Mouse (Mus musculus) CH12.LX (cell line): ENCODE data around the gene Tpst1. TPM values are rescaled to one million over a fixed set of nuclear protein-coding genes. Genes with fewer than 3 reads are reported as not detected.
A peak's percentile ranks its signal among the peaks of the same experiment; 100 is the strongest.

Experiments used
- DNase-seq: peaks from one replicate; pipeline ENCODE4 v3.0.0-alpha.2; 2013; ENCODE audit errors: extremely low read depth
- H3K27ac ChIP-seq: 2 replicates; pipeline ENCODE4 v1.5.1; 2012; ENCODE audit warnings: low read depth, mild to moderate bottlenecking, control low read depth, moderate library complexity; ENCODE audit not compliant: insufficient read depth
- H3K27me3 ChIP-seq: replicated peaks from 2 replicates; pipeline ENCODE3; 2012; ENCODE audit warnings: inconsistent platforms
- H3K36me3 ChIP-seq, 2 experiments: replicated peaks in 1 of 2; 2 replicates each; pipeline versions ENCODE3 to v1.6.1; 2012; ENCODE audit warnings: inconsistent platforms in 1 of 2, low read length in 1 of 2, mild to moderate bottlenecking in 1 of 2, mixed read lengths in 1 of 2, moderate library complexity in 1 of 2; ENCODE audit not compliant: control insufficient read depth in 1 of 2, insufficient read depth in 1 of 2
- H3K4me1 ChIP-seq, 2 experiments: 2 replicates each; pipeline ENCODE4 v1.6.1; 2012; ENCODE audit warnings: inconsistent platforms in 1 of 2, moderate library complexity in 1 of 2; ENCODE audit not compliant: insufficient read depth in 2 of 2, control insufficient read depth in 1 of 2
- H3K4me2 ChIP-seq: 2 replicates; pipeline ENCODE4 v1.6.1; 2012; ENCODE audit warnings: low read depth, mild to moderate bottlenecking, control low read depth; ENCODE audit not compliant: poor library complexity, insufficient read depth, severe bottlenecking
- H3K4me3 ChIP-seq, 3 experiments: fragments of 150-350 bp in 1 of 3; sonication (generic) in 1 of 3; replicated peaks in 1 of 3; 2 replicates each; pipeline versions ENCODE3 to v1.5.1; 2011 to 2012; ENCODE audit warnings: low read depth in 2 of 3, low read length in 2 of 3, mild to moderate bottlenecking in 2 of 3, moderate library complexity in 2 of 3, control low read depth in 1 of 3, improper control_type of control experiment in 1 of 3, inconsistent platforms in 1 of 3, mixed read lengths in 1 of 3; ENCODE audit not compliant: poor library complexity in 1 of 3
- H3K79me2 ChIP-seq: replicated peaks from 2 replicates; pipeline ENCODE4 v1.6.1; 2012; ENCODE audit warnings: mild to moderate bottlenecking, moderate library complexity; ENCODE audit not compliant: control insufficient read depth, poor library complexity, insufficient read depth, severe bottlenecking; ENCODE audit errors: extremely low read depth
- H3K9ac ChIP-seq: 2 replicates; pipeline ENCODE4 v1.6.1; 2012; ENCODE audit warnings: low read depth, mild to moderate bottlenecking, control low read depth, moderate library complexity; ENCODE audit not compliant: insufficient read depth
- H3K9me3 ChIP-seq: replicated peaks from 2 replicates; pipeline ENCODE3; 2012; ENCODE audit warnings: low read length, inconsistent platforms, mixed read lengths
- BHLHE40 ChIP-seq: IDR thresholded peaks from 2 replicates; pipeline ENCODE4 v1.6.1; 2011; ENCODE audit warnings: mild to moderate bottlenecking, low read depth, low read length, improper control_type of control experiment
- CHD1 ChIP-seq: IDR thresholded peaks from 2 replicates; pipeline ENCODE4 v1.6.1; 2012; ENCODE audit warnings: low read depth, low read length, improper control_type of control experiment, inconsistent platforms
- CHD2 ChIP-seq: IDR thresholded peaks from 2 replicates; pipeline ENCODE4 v1.6.1; 2011; ENCODE audit warnings: low read length, improper control_type of control experiment
- CTCF ChIP-seq, 2 experiments: IDR thresholded peaks in 1 of 2; conservative IDR thresholded peaks in 1 of 2; 2 replicates each; pipeline ENCODE4 v1.5.1; 2011 to 2012; ENCODE audit warnings: low read depth in 2 of 2, low read length in 2 of 2, improper control_type of control experiment in 1 of 2, inconsistent platforms in 1 of 2, mild to moderate bottlenecking in 1 of 2, moderate library complexity in 1 of 2
- E2F4 ChIP-seq: IDR thresholded peaks from 2 replicates; pipeline ENCODE4 v1.6.1; 2011; ENCODE audit warnings: low read depth, low read length, improper control_type of control experiment; ENCODE audit not compliant: insufficient replicate concordance
- ELF1 ChIP-seq: IDR thresholded peaks from 2 replicates; pipeline ENCODE4 v1.6.1; 2014; ENCODE audit warnings: low read depth, mild to moderate bottlenecking, inconsistent platforms, low read length, improper control_type of control experiment
- EP300 ChIP-seq: IDR thresholded peaks from 2 replicates; pipeline ENCODE4 v1.6.1; 2011; ENCODE audit warnings: low read length, improper control_type of control experiment
- ETS1 ChIP-seq: conservative IDR thresholded peaks from 2 replicates; pipeline ENCODE4 v1.6.1; 2012; ENCODE audit warnings: low read depth, mild to moderate bottlenecking, inconsistent platforms, low read length, improper control_type of control experiment, moderate library complexity
- GABPA ChIP-seq: IDR thresholded peaks from 2 replicates; pipeline ENCODE4 v1.6.1; 2012; ENCODE audit warnings: low read depth, low read length, improper control_type of control experiment, inconsistent platforms; ENCODE audit not compliant: insufficient replicate concordance
- HCFC1 ChIP-seq: IDR thresholded peaks from 2 replicates; pipeline ENCODE4 v1.6.1; 2012; ENCODE audit warnings: low read depth, mild to moderate bottlenecking, inconsistent platforms, low read length, improper control_type of control experiment
- IRF4 ChIP-seq: IDR thresholded peaks from 2 replicates; pipeline ENCODE4 v1.6.1; 2014; ENCODE audit warnings: low read depth, mild to moderate bottlenecking, inconsistent platforms, low read length, improper control_type of control experiment
- JUN ChIP-seq: IDR thresholded peaks from 2 replicates; pipeline ENCODE4 v1.6.1; 2011; ENCODE audit warnings: low read depth, mild to moderate bottlenecking, low read length, improper control_type of control experiment, moderate library complexity; ENCODE audit not compliant: insufficient read depth
- JUND ChIP-seq: conservative IDR thresholded peaks from 2 replicates; pipeline ENCODE4 v1.6.1; 2011; ENCODE audit warnings: low read depth, low read length, improper control_type of control experiment
- KAT2A ChIP-seq: IDR thresholded peaks from 2 replicates; pipeline ENCODE4 v1.6.1; 2012; ENCODE audit warnings: low read length, improper control_type of control experiment, inconsistent platforms; ENCODE audit not compliant: insufficient replicate concordance
- MAFK ChIP-seq: IDR thresholded peaks from 2 replicates; pipeline ENCODE4 v1.6.1; 2011; ENCODE audit warnings: low read length, improper control_type of control experiment; ENCODE audit not compliant: insufficient replicate concordance
- MAX ChIP-seq: IDR thresholded peaks from 2 replicates; pipeline ENCODE4 v1.6.1; 2011; ENCODE audit warnings: low read length, improper control_type of control experiment
- MAZ ChIP-seq: IDR thresholded peaks from 2 replicates; pipeline ENCODE4 v1.6.1; 2012; ENCODE audit warnings: low read depth, mild to moderate bottlenecking, inconsistent platforms, low read length, improper control_type of control experiment, moderate library complexity
- MEF2A ChIP-seq: IDR thresholded peaks from 2 replicates; pipeline ENCODE4 v1.6.1; 2014; ENCODE audit warnings: low read depth, mild to moderate bottlenecking, inconsistent platforms, low read length, improper control_type of control experiment, borderline replicate concordance
- MXI1 ChIP-seq: IDR thresholded peaks from 2 replicates; pipeline ENCODE4 v1.6.1; 2011; ENCODE audit warnings: mild to moderate bottlenecking, low read depth, low read length, improper control_type of control experiment
- MYC ChIP-seq: IDR thresholded peaks from 2 replicates; pipeline ENCODE4 v1.6.1; 2011; ENCODE audit warnings: low read depth, mild to moderate bottlenecking, improper control_type of control experiment, low read length
- NELFE ChIP-seq: IDR thresholded peaks from 2 replicates; pipeline ENCODE4 v1.6.1; 2011; ENCODE audit warnings: low read depth, low read length, improper control_type of control experiment
- NRF1 ChIP-seq: IDR thresholded peaks from 2 replicates; pipeline ENCODE4 v1.6.1; 2014; ENCODE audit warnings: low read depth, mild to moderate bottlenecking, inconsistent platforms, low read length, improper control_type of control experiment, moderate library complexity
- PAX5 ChIP-seq: IDR thresholded peaks from 2 replicates; pipeline ENCODE4 v1.6.1; 2012; ENCODE audit warnings: low read length, inconsistent platforms, mixed read lengths
- POLR2A ChIP-seq: IDR thresholded peaks from 2 replicates; pipeline ENCODE4 v1.6.1; 2011; ENCODE audit warnings: low read depth, mild to moderate bottlenecking, improper control_type of control experiment, low read length
- POLR2AphosphoS2 ChIP-seq: IDR thresholded peaks from 2 replicates; pipeline ENCODE4 v1.6.1; 2011; ENCODE audit warnings: low read depth, low read length, improper control_type of control experiment
- RAD21 ChIP-seq: IDR thresholded peaks from 2 replicates; pipeline ENCODE4 v1.6.1; 2011; ENCODE audit warnings: low read depth, mild to moderate bottlenecking, low read length, improper control_type of control experiment, moderate library complexity
- RCOR1 ChIP-seq: conservative IDR thresholded peaks from 2 replicates; pipeline ENCODE4 v1.6.1; 2012; ENCODE audit warnings: low read depth, mild to moderate bottlenecking, inconsistent platforms, low read length, improper control_type of control experiment
- SIN3A ChIP-seq: IDR thresholded peaks from 2 replicates; pipeline ENCODE4 v1.6.1; 2012; ENCODE audit warnings: low read length, improper control_type of control experiment, inconsistent platforms
- SMC3 ChIP-seq: IDR thresholded peaks from 2 replicates; pipeline ENCODE4 v1.6.1; 2011; ENCODE audit warnings: low read depth, low read length, improper control_type of control experiment
- TBP ChIP-seq: conservative IDR thresholded peaks from 2 replicates; pipeline ENCODE4 v1.6.1; 2011; ENCODE audit warnings: low read depth, low read length, improper control_type of control experiment
- TCF12 ChIP-seq: IDR thresholded peaks from 2 replicates; pipeline ENCODE4 v1.6.1; 2014; ENCODE audit warnings: low read depth, mild to moderate bottlenecking, inconsistent platforms, low read length, improper control_type of control experiment
- UBTF ChIP-seq: IDR thresholded peaks from 2 replicates; pipeline ENCODE4 v1.6.1; 2012; ENCODE audit warnings: low read depth, mild to moderate bottlenecking, inconsistent platforms, low read length, improper control_type of control experiment, moderate library complexity
- USF1 ChIP-seq: IDR thresholded peaks from 2 replicates; pipeline ENCODE4 v1.6.1; 2014; ENCODE audit warnings: low read depth, mild to moderate bottlenecking, inconsistent platforms, low read length, improper control_type of control experiment
- USF2 ChIP-seq: conservative IDR thresholded peaks from 2 replicates; pipeline ENCODE4 v1.6.1; 2011; ENCODE audit warnings: low read depth, low read length, improper control_type of control experiment
- ZC3H11A ChIP-seq: IDR thresholded peaks from 2 replicates; pipeline ENCODE4 v1.6.1; 2012; ENCODE audit warnings: low read depth, mild to moderate bottlenecking, inconsistent platforms, low read length, improper control_type of control experiment
- ZKSCAN1 ChIP-seq: IDR thresholded peaks from 2 replicates; pipeline ENCODE4 v1.6.1; 2012; ENCODE audit warnings: low read depth, inconsistent platforms, low read length, improper control_type of control experiment, borderline replicate concordance
- ZMIZ1 ChIP-seq: IDR thresholded peaks from 2 replicates; pipeline ENCODE4 v1.6.1; 2012; ENCODE audit warnings: low read depth, mild to moderate bottlenecking, inconsistent platforms, low read length, improper control_type of control experiment
- ZNF384 ChIP-seq: IDR thresholded peaks from 2 replicates; pipeline ENCODE4 v1.6.1; 2012; ENCODE audit warnings: low read depth, low read length, improper control_type of control experiment, inconsistent platforms
- dilution Hi-C: fragments of 300-500 bp; cut with MboI; formaldehyde crosslinking; loops from 2 replicates; pipeline ENCODE4 v1.14.3; 2020; ENCODE audit warnings: low sequenced_read_pairs; ENCODE audit not compliant: extremely low pct_unique_long_range_greater_than_20kb, extremely low pct_ligation_motif_present
- in situ Hi-C: fragments of 300-500 bp; cut with MboI; formaldehyde crosslinking; loops from 3 replicates; pipeline ENCODE4 v1.14.3; 2019; ENCODE audit warnings: low sequenced_read_pairs, low pct_ligation_motif_present, low pct_unique_long_range_greater_than_20kb, mixed read lengths
- polyA plus RNA-seq: library from polyadenylated mRNA; unstranded; fragments of >175 nt; gene quantifications from 2 replicates; pipeline ENCODE4 v1.2.1, GENCODE M21; 2012; ENCODE audit warnings: low read depth; ENCODE audit not compliant: insufficient read length
- total RNA-seq, 2 experiments: library from RNA; depleted of rRNA; stranded (reverse); fragments of 300-350 nt in 1 of 2; fragments of >200 nt in 1 of 2; gene quantifications; 2 replicates each; pipeline ENCODE4 v1.2.3; 2012 to 2014

Tpst1 gene
- total and polyA plus RNA-seq, 3 experiments: 36.8 to 52.5 (median 43.2) TPM

- Histone ChIP-seq H3K27me3 (no peaks in the 10 kb centered on the region), H3K36me3 (peaks cover 0 to 4% of the 10 kb centered on the region in 2 experiments), H3K9ac (peak within 1 kb of the TSS; percentile 89), H3K27ac (peak within 1 kb of the TSS; percentile 2; the same call in 1 of the 2 replicates), H3K79me2 (peaks cover 48% of the 10 kb centered on the region), H3K4me2 (peak within 1 kb of the TSS; percentile 85), H3K4me3 (peak within 1 kb of the TSS; percentile 85 to 97 (median 87)), H3K4me1 (peaks cover 0 to 42% of the 10 kb centered on the region in 2 experiments; a peak in 2 of 4 replicates), H3K9me3 (no peaks in the 10 kb centered on the region)
- in situ Hi-C loops (no loop called here), dilution Hi-C loops (no loop called here)
- TF ChIP-seq NELFE (peak; percentile 93), MEF2A (peak; percentile 81), EP300 (peak; percentile 30; the same call in 1 of the 2 replicates), JUND (no peak), CTCF (conservative IDR thresholded peaks at IDR 0.05 in 1 of 2, IDR thresholded peaks at IDR 0.05 in 1 of 2; ENCODE audit: low read depth in 2 of 2, low read length in 2 of 2) (no peak), POLR2A (peak; percentile 95), SIN3A (peak; percentile 94), MAZ (peak; percentile 43; the same call in 1 of the 2 replicates), IRF4 (0 out of 2 replicates have a peak, but pooled peaks have one; percentile 33), CHD1 (0 out of 2 replicates have a peak, but pooled peaks have one; percentile 13), USF2 (no peak), ZMIZ1 (peak; percentile 75; the same call in 1 of the 2 replicates), USF1 (no peak; the same call in 1 of the 2 replicates), BHLHE40 (peak; percentile 74), MXI1 (peak; percentile 85), MAX (no peak), HCFC1 (peak; percentile 76), NRF1 (peak; percentile 69), ZNF384 (no peak), KAT2A (0 out of 2 replicates have a peak, but pooled peaks have one; percentile 62), RAD21 (no peak), MAFK (no peak), JUN (no peak), POLR2AphosphoS2 (peak; percentile 65; the same call in 1 of the 2 replicates), UBTF (no peak), TBP (0 out of 2 replicates have a peak, but pooled peaks have one; percentile 48), ZC3H11A (no peak), ETS1 (peak; percentile 83), ELF1 (peak; percentile 92), E2F4 (no peak), CHD2 (peak; percentile 95), SMC3 (no peak), ZKSCAN1 (no peak), TCF12 (peak; percentile 84), PAX5 (no peak), GABPA (no peak), RCOR1 (peak; percentile 68), MYC (0 out of 2 replicates have a peak, but pooled peaks have one; percentile 26)
- DNase-seq: peak; percentile 82
Observed at GRCm38 (mm10) chr5:130171423-130171954, 98.4 kb downstream of the Tpst1 start, which contains the start of gene Rabgef1. TSS of gene Rabgef1 (plus strand) at chr5:130171798.
